Mouse (Mus musculus): ENCODE measurements around the gene Dffa. TPM values are rescaled to one million over a fixed set of nuclear protein-coding genes. Genes with fewer than 3 reads are reported as not detected.
"Not testable (repeated sequence)": the region's sequence is repeated elsewhere in the genome, so short reads cannot be mapped to it uniquely, and the experiment has no call there.

The Dffa gene
- total and polyA plus RNA-seq, 3 experiments: 23.4 to 44.8 (median 26.8) TPM

- TF ChIP-seq POLR2A (IDR thresholded peaks at IDR 0.05; ENCODE audit: low read depth, low read length) (no peak; the same call in none of the 2 replicates), ZNF384 (IDR thresholded peaks at IDR 0.05; ENCODE audit: low read depth, low read length) (no peak), CTCF (conservative IDR thresholded peaks at IDR 0.05 in 1 of 2, IDR thresholded peaks at IDR 0.05 in 1 of 2; ENCODE audit: low read depth in 2 of 2, low read length in 2 of 2) (no peak), CHD2 (IDR thresholded peaks at IDR 0.05; ENCODE audit: low read length) (peak; percentile 89), EP300 (IDR thresholded peaks at IDR 0.05; ENCODE audit: low read length) (no peak), MYC (IDR thresholded peaks at IDR 0.05; ENCODE audit: low read depth, low read length) (peak; percentile 53; the same call in 1 of the 2 replicates), RCOR1 (conservative IDR thresholded peaks at IDR 0.05; ENCODE audit: low read depth, low read length) (no peak), USF2 (conservative IDR thresholded peaks at IDR 0.05; ENCODE audit: low read depth, low read length) (no peak)
These were observed 4.5 kb upstream of the Dffa start, which contains the start of gene Pex14 (continued) for GRCm38 (mm10) chr4:149099369-149100017.

GRCm38 (mm10) chr4:149100449-149100848 lies 3.5 kb upstream of the Dffa start:
- 0 out of 2 replicates have a peak, but pooled peaks have one; percentile 22 for TF ChIP-seq ZNF384 (IDR thresholded peaks at IDR 0.05; ENCODE audit: low read depth, low read length)
- Histone ChIP-seq H3K79me2 (replicated peaks; ENCODE audit: control insufficient read depth, extremely low read depth, insufficient read depth, poor library complexity, severe bottlenecking) (peaks cover 33% of the 10 kb centered on the region), H3K4me1 (ENCODE audit: control insufficient read depth in 1 of 2, insufficient read depth in 2 of 2) (peaks cover 6 to 29% of the 10 kb centered on the region in 2 experiments), H3K4me2 (ENCODE audit: insufficient read depth, low read depth, poor library complexity, severe bottlenecking) (peak overlapping the region; percentile 73)
- H3K36me3 ChIP-seq (replicated peaks in 1 of 2; ENCODE audit: control insufficient read depth in 1 of 2, insufficient read depth in 1 of 2, low read length in 1 of 2); in situ Hi-C loops (cut with MboI; ENCODE audit: low pct_ligation_motif_present, low pct_unique_long_range_greater_than_20kb, low sequenced_read_pairs); H3K4me3 ChIP-seq (replicated peaks in 1 of 3; ENCODE audit: low read depth in 2 of 3, low read length in 2 of 3, poor library complexity in 1 of 3); H3K27ac ChIP-seq (ENCODE audit: insufficient read depth, low read depth); dilution Hi-C loops (cut with MboI; ENCODE audit: extremely low pct_ligation_motif_present, extremely low pct_unique_long_range_greater_than_20kb, low sequenced_read_pairs); H3K27me3 ChIP-seq (replicated peaks); H3K9me3 ChIP-seq (replicated peaks; ENCODE audit: low read length); H3K9ac ChIP-seq (ENCODE audit: insufficient read depth, low read depth); DNase-seq (ENCODE audit: extremely low read depth): not testable (repeated sequence)

DNA sequence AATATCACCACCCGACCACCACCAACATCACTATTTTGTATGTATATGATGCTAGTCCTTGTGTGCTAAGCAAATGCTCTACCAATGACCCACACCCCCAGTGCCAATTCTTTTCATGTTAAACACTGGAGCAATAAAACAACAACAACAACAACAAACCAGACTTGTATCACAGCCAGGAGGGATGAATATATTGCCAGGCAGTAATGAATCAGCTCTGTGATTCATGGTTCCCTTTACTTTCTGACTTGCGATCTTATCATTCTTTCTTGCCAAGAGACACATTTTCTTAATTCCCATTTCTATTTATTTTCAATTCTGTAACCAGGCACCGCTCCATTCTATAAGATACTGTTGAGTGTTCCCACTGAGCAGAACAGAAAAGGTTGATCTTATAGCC lies 2.5 kb upstream of the Dffa start:
- no peak for TF ChIP-seq TCF12 (IDR thresholded peaks at IDR 0.05; ENCODE audit: low read depth, low read length)
- no peak for TF ChIP-seq PAX5 (IDR thresholded peaks at IDR 0.05; ENCODE audit: low read length)
- no peak for TF ChIP-seq ELF1 (IDR thresholded peaks at IDR 0.05; ENCODE audit: low read depth, low read length)
- no peak for TF ChIP-seq SMC3 (IDR thresholded peaks at IDR 0.05; ENCODE audit: low read depth, low read length)
- no peak for TF ChIP-seq UBTF (IDR thresholded peaks at IDR 0.05; ENCODE audit: low read depth, low read length)
- dilution Hi-C loops (cut with MboI; ENCODE audit: extremely low pct_ligation_motif_present, extremely low pct_unique_long_range_greater_than_20kb, low sequenced_read_pairs): no loop called here
- DNase-seq (ENCODE audit: extremely low read depth): no peak

DNA sequence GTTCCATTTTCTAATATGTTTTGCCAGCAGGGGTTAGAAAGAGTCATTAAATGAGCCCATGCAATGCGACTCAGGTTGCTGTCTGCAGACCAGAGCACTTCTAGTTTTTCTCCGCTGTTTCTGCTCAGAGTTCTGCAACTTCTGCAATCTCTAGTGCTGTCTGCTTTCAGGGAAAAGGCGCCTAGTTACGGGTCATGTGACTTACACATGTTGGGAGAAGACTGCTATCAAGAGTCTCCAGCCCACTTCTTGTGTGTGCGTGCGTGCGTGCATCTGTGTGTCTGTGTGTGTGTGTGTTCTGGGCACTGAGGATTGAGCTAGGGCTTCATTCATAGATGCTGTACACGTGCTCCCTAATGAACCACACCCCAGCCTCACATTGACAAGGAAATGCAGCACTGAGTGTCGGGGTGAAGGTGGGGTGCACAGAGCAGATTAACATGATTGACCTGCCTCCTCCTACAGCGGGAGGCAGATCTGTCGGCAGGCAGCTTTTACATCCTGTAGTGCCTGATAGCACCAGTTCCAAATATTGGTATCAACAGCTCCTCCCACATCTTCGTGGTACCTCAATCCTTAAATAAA lies 16.1 kb downstream of the Dffa start:
- DNase-seq (ENCODE audit: extremely low read depth); H3K4me3 ChIP-seq (replicated peaks in 1 of 3; ENCODE audit: low read depth in 2 of 3, low read length in 2 of 3, poor library complexity in 1 of 3); H3K27me3 ChIP-seq (replicated peaks); H3K27ac ChIP-seq (ENCODE audit: insufficient read depth, low read depth); H3K9ac ChIP-seq (ENCODE audit: insufficient read depth, low read depth); H3K4me1 ChIP-seq (ENCODE audit: control insufficient read depth in 1 of 2, insufficient read depth in 2 of 2); dilution Hi-C loops (cut with MboI; ENCODE audit: extremely low pct_ligation_motif_present, extremely low pct_unique_long_range_greater_than_20kb, low sequenced_read_pairs); H3K79me2 ChIP-seq (replicated peaks; ENCODE audit: control insufficient read depth, extremely low read depth, insufficient read depth, poor library complexity, severe bottlenecking); H3K9me3 ChIP-seq (replicated peaks; ENCODE audit: low read length); H3K4me2 ChIP-seq (ENCODE audit: insufficient read depth, low read depth, poor library complexity, severe bottlenecking); in situ Hi-C loops (cut with MboI; ENCODE audit: low pct_ligation_motif_present, low pct_unique_long_range_greater_than_20kb, low sequenced_read_pairs): not testable (repeated sequence)
- peaks cover 24 to 86% of the 10 kb centered on the region in 2 experiments for H3K36me3 ChIP-seq (replicated peaks in 1 of 2; ENCODE audit: control insufficient read depth in 1 of 2, insufficient read depth in 1 of 2, low read length in 1 of 2)

More for the DNA sequence above, 2.5 kb upstream of the Dffa start:
- Histone ChIP-seq H3K9me3 (replicated peaks; ENCODE audit: low read length) (no peaks in the 10 kb centered on the region), H3K4me1 (ENCODE audit: control insufficient read depth in 1 of 2, insufficient read depth in 2 of 2) (peaks cover 6 to 24% of the 10 kb centered on the region in 2 experiments), H3K27me3 (replicated peaks) (no peaks in the 10 kb centered on the region), H3K4me2 (ENCODE audit: insufficient read depth, low read depth, poor library complexity, severe bottlenecking) (no peak overlapping the region), H3K36me3 (replicated peaks in 1 of 2; ENCODE audit: control insufficient read depth in 1 of 2, insufficient read depth in 1 of 2, low read length in 1 of 2) (peaks cover 4 to 9% of the 10 kb centered on the region in 2 experiments), H3K79me2 (replicated peaks; ENCODE audit: control insufficient read depth, extremely low read depth, insufficient read depth, poor library complexity, severe bottlenecking) (peaks cover 25% of the 10 kb centered on the region), H3K9ac (ENCODE audit: insufficient read depth, low read depth) (no peak overlapping the region), H3K4me3 (replicated peaks in 1 of 3; ENCODE audit: low read depth in 2 of 3, low read length in 2 of 3, poor library complexity in 1 of 3) (no peak overlapping the region), H3K27ac (ENCODE audit: insufficient read depth, low read depth) (no peak overlapping the region)
- in situ Hi-C loops (cut with MboI; ENCODE audit: low pct_ligation_motif_present, low pct_unique_long_range_greater_than_20kb, low sequenced_read_pairs): no loop called here

Measured in CH12.LX (cell line).